Mouse (Mus musculus): ENCODE measurements at regions not wholly inside any gene's neighbourhood (a gene's known extent, or its start where the extent isn't known, plus 50 kb on each side); places are given as distances from the start of the nearest gene placed in this dataset.
A peak's percentile ranks its signal among the peaks of the same experiment; 100 is the strongest.

- Histone ChIP-seq H3K27ac (replicated peaks) (no peak overlapping the region), H3K4me3 (no peak overlapping the region), H3K4me1 (replicated peaks) (no peaks in the 10 kb centered on the region), H3K36me3 (no peaks in the 10 kb centered on the region), H3K27me3 (no peaks in the 10 kb centered on the region), H3K9ac (no peak overlapping the region), H3K9me3 (no peaks in the 10 kb centered on the region), H3K4me2 (no peak overlapping the region)
- ATAC-seq (ENCODE audit: low FRiP score, low read depth), result peak; percentile 56; the same call in 1 of the 2 replicates
- WGBS, result 62% methylated on average over 6 of the region's 6 CpGs
These were observed 207.7 kb downstream of the Tle4 start for GRCm38 (mm10) chr19:14389881-14390837.

- H3K4me3 ChIP-seq, result no peak overlapping the region
- H3K27ac ChIP-seq (replicated peaks), result no peak overlapping the region
- no peaks in the 10 kb centered on the region for H3K9me3 ChIP-seq
- ATAC-seq (ENCODE audit: low FRiP score, low read depth), result no peak
- no peaks in the 10 kb centered on the region for H3K36me3 ChIP-seq
- H3K4me1 ChIP-seq (replicated peaks), result no peaks in the 10 kb centered on the region
- H3K9ac ChIP-seq, result no peak overlapping the region
- 67% methylated on average over 2 of the region's 2 CpGs for WGBS
- no peaks in the 10 kb centered on the region for H3K27me3 ChIP-seq
- H3K4me2 ChIP-seq, result no peak overlapping the region
These were observed 206.9 kb downstream of the Tle4 start for GRCm38 (mm10) chr19:14390914-14391313.
